Mouse (Mus musculus): Measurements from ENCODE around the gene Bbc3.

- TF ChIP-seq MAFK (IDR thresholded peaks at IDR 0.05; ENCODE audit: insufficient read depth, low read depth, low read length) (no peak), HCFC1 (IDR thresholded peaks at IDR 0.05; ENCODE audit: borderline replicate concordance, insufficient read depth, low read length) (0 out of 2 replicates have a peak, but pooled peaks have one; percentile 42)
Measured at GRCm38 (mm10) chr7:16286026-16286961, 21.9 kb upstream of the Bbc3 start, which contains the start of gene Ccdc9.

Data from ES-E14 (cell line).